Mouse (Mus musculus): ENCODE results near the gene Setd1b. TPM values are rescaled to one million over a fixed set of nuclear protein-coding genes. Genes with fewer than 3 reads are reported as not detected.

The Setd1b gene
- polyA plus RNA-seq (2015; fragmentation: Nextera tagmentation; extraction: Ambion mirVana) = 5.4 and 6.7 TPM in 2 replicates

DNA sequence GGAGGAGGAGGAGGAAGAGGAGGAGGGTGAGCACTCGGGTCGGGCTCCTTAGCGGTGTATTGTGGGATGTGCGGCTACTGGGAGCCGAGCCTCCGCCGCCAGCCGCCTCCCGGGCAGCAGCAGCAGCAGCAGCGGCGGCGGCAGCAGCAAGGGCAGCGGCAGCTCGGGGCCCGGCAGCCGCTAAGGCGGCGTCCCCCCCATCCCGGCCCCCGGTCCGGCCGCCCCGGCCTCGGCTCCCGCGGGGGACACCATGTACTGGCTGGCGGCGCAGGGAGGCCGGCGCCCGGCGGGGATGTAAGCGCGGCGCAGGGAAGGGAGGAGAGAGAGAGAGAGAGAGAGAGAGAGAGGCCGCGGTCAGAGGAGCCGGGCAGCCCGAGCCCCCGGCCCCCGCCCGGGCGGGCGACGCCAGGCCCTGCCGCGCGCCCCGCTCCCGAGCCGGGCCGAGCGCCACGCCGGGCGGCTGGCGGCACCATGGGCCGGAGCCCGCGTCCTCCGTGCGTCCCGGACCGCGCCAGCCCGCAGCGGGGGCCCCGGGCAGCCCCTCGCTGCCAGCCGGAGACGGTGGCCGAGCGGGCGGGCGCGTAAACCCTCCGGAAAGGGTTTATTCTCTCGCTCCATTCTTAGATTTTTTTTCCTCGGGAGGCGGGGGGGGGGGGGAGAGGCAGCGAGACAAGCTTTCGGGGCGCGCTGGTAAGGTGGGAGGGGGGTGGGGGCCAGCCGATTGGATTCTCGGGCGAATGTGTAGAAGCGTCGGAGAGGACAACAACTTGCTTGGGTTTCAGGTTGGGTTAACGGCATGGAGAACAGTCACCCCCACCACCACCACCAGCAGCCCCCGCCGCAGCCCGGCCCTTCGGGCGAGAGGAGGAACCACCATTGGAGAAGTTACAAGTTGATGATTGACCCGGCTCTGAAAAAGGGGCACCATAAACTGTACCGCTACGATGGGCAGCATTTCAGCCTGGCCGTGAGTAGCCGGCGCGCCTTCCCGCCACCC is at the start of gene Setd1b:
Setd1b (plus strand) TSS at position 33 of the 997 bp plus-strand sequence.
- Histone ChIP-seq H3K27me3 (replicated peaks; ENCODE audit: control insufficient read depth, insufficient read depth, low read length) (no peaks in the 10 kb centered on the region), H3K4me3 (ENCODE audit: low read depth, low read length) (peak within 1 kb of the TSS; percentile 86), H3K4me1 (replicated peaks; ENCODE audit: control insufficient read depth, insufficient read depth, low read length) (0 out of 2 replicates have a peak, but pooled peaks cover 3% of the 10 kb centered on the region), H3K9ac (ENCODE audit: low read depth, low read length) (peak within 1 kb of the TSS; percentile 99), H3K9me3 (ENCODE audit: control insufficient read depth) (no peaks in the 10 kb centered on the region), H3K4me2 (replicated peaks; ENCODE audit: low read depth) (peak within 1 kb of the TSS; percentile 98), H3K36me3 (ENCODE audit: control insufficient read depth, insufficient read depth) (peaks cover 12% of the 10 kb centered on the region), H3K27ac (ENCODE audit: low read depth, low read length) (peak within 1 kb of the TSS; percentile 96)
- WGBS = under 1% methylated on average over 63 of the region's 103 CpGs
- TF ChIP-seq CTCF (IDR thresholded peaks at IDR 0.05; ENCODE audit: low read depth) = no peak
- ATAC-seq = 0 out of 2 replicates have a peak, but pooled peaks have one; percentile 14

DNA sequence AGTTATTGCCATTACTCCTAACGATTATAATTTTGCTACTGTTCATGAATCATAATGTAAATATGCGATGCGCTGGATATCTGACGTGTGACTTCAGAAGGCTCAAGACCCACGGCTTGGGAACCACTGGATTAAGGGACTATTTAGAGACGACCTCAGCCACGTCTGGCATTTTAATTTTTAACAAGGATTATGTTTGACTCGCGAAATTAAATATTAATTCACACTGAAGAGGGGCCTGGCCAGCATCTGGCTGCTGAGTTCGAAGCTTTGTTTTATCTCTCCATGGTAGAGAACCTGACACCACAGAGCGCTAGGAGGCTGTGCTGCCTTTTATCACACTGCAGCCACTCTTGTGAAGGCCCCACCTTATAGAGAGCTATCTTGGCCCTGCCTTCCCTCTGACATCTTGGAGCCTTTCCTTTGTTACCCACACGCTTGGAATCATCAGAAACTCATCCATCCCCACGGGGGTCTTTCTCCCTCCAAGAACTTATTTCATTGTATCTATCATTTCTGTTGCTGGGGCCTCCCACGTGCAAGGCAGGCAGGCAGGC is 48.8 kb upstream of the Setd1b start:
- 63% methylated on average over 14 of the region's 14 CpGs for WGBS
- Histone ChIP-seq H3K4me3 (ENCODE audit: low read depth, low read length) (no peak overlapping the region), H3K4me2 (replicated peaks; ENCODE audit: low read depth) (no peak overlapping the region), H3K9me3 (ENCODE audit: control insufficient read depth) (no peaks in the 10 kb centered on the region), H3K36me3 (ENCODE audit: control insufficient read depth, insufficient read depth) (no peaks in the 10 kb centered on the region), H3K27me3 (replicated peaks; ENCODE audit: control insufficient read depth, insufficient read depth, low read length) (no peaks in the 10 kb centered on the region), H3K4me1 (replicated peaks; ENCODE audit: control insufficient read depth, insufficient read depth, low read length) (no peaks in the 10 kb centered on the region), H3K27ac (ENCODE audit: low read depth, low read length) (no peak overlapping the region), H3K9ac (ENCODE audit: low read depth, low read length) (no peak overlapping the region)
- no peak for ATAC-seq
- no peak for TF ChIP-seq CTCF (IDR thresholded peaks at IDR 0.05; ENCODE audit: low read depth)

DNA sequence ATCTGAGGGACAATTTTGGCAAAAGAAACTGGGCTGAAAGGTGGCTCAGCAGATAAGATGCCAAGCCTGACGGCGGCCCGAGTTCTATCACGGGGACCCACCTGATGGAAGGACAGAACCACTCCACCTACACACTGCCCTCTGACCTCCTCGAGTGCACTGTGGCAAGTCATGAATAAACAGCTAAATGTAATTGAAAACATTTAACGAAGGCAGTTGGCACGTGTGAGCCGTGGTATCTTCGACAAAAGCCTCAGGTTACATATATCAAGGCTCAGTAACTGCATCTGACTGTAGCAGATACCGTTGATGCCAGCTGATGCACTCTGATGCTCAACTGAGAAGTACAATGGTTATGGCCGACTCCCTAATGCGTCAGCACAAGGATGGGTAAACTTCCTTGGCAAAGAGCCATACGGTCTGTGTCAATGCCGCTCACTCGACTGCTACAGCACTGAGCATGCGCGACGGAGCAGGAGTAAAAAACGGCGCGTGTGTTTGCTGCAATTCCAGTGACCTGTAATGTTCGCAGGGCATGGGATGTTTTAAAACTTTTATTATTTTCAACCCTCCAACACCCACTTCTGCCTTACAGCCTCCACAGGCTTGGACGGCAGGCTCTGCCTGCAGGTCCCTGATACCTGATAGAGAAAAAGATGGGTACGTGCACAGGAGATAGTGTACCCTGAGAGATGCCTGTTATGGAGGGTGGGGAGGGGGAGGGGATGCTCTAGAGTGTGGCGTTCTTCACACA is 47.6 kb upstream of the Setd1b start:
- ATAC-seq = no peak
- Histone ChIP-seq H3K4me1 (replicated peaks; ENCODE audit: control insufficient read depth, insufficient read depth, low read length) (no peaks in the 10 kb centered on the region), H3K4me3 (ENCODE audit: low read depth, low read length) (no peak overlapping the region), H3K4me2 (replicated peaks; ENCODE audit: low read depth) (no peak overlapping the region), H3K36me3 (ENCODE audit: control insufficient read depth, insufficient read depth) (no peaks in the 10 kb centered on the region), H3K27ac (ENCODE audit: low read depth, low read length) (no peak overlapping the region), H3K9ac (ENCODE audit: low read depth, low read length) (no peak overlapping the region), H3K9me3 (ENCODE audit: control insufficient read depth) (no peaks in the 10 kb centered on the region), H3K27me3 (replicated peaks; ENCODE audit: control insufficient read depth, insufficient read depth, low read length) (no peaks in the 10 kb centered on the region)
- WGBS = 74% methylated on average over 25 of the region's 25 CpGs
- TF ChIP-seq CTCF (IDR thresholded peaks at IDR 0.05; ENCODE audit: low read depth) = no peak

DNA sequence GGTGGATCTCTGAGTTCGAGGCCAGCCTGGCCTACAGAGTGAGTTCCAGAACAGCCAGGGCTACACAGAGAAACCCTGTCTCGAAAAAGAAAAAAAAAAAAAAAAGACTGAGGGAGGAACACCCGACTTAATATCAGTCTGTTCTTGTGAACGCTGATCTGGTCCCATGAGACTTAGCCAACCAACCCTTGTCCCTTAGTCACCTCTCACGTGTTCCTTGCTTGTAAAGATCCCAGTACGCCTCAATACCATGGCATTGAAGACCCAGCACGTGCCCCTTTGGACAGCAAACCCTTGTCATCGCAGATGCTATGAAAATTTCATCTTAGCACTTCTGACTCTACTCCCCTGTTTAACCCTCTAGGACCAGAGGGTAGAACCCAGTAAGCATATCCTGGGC is 45.7 kb upstream of the Setd1b start:
- no peaks in the 10 kb centered on the region for H3K27me3 ChIP-seq (replicated peaks; ENCODE audit: control insufficient read depth, insufficient read depth, low read length)
- WGBS = 91% methylated on average over 8 of the region's 8 CpGs
- no peak for ATAC-seq

DNA sequence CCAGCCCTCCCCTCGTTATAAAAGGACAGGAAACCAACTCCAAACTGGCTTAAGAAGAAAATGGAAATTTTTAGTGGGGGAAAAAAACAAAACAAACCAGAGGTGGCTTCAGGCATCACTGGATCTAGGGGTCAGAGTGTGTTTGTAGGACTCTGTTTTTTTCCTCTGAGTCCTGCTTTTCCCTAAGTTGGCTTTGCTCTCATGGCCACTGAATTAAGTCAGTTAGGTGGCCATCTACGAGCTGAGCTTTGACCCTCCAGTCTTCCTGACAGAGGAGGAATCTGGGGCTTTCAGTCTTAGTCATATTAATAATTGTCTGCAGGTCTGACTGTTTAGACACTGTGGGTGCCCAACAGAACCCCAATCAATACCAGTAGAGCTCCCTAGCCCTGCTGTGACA is 43.5 kb upstream of the Setd1b start:
- no peak overlapping the region for H3K27ac ChIP-seq (ENCODE audit: low read depth, low read length)
- H3K4me2 ChIP-seq (replicated peaks; ENCODE audit: low read depth) = no peak overlapping the region
- no peak for ATAC-seq
- no peaks in the 10 kb centered on the region for H3K4me1 ChIP-seq (replicated peaks; ENCODE audit: control insufficient read depth, insufficient read depth, low read length)
- H3K36me3 ChIP-seq (ENCODE audit: control insufficient read depth, insufficient read depth) = no peaks in the 10 kb centered on the region
- H3K9me3 ChIP-seq (ENCODE audit: control insufficient read depth) = no peaks in the 10 kb centered on the region
- H3K4me3 ChIP-seq (ENCODE audit: low read depth, low read length) = no peak overlapping the region
- H3K27me3 ChIP-seq (replicated peaks; ENCODE audit: control insufficient read depth, insufficient read depth, low read length) = no peaks in the 10 kb centered on the region
- no peak overlapping the region for H3K9ac ChIP-seq (ENCODE audit: low read depth, low read length)
- TF ChIP-seq CTCF (IDR thresholded peaks at IDR 0.05; ENCODE audit: low read depth) = no peak
- WGBS = 91% methylated on average over 2 of the region's 2 CpGs

More for the DNA sequence above, 45.7 kb upstream of the Setd1b start:
- H3K4me1 ChIP-seq (replicated peaks; ENCODE audit: control insufficient read depth, insufficient read depth, low read length) = no peaks in the 10 kb centered on the region
- H3K27ac ChIP-seq (ENCODE audit: low read depth, low read length) = no peak overlapping the region
- no peak overlapping the region for H3K9ac ChIP-seq (ENCODE audit: low read depth, low read length)
- no peak overlapping the region for H3K4me2 ChIP-seq (replicated peaks; ENCODE audit: low read depth)
- no peaks in the 10 kb centered on the region for H3K9me3 ChIP-seq (ENCODE audit: control insufficient read depth)
- no peak for TF ChIP-seq CTCF (IDR thresholded peaks at IDR 0.05; ENCODE audit: low read depth)
- no peak overlapping the region for H3K4me3 ChIP-seq (ENCODE audit: low read depth, low read length)
- H3K36me3 ChIP-seq (ENCODE audit: control insufficient read depth, insufficient read depth) = no peaks in the 10 kb centered on the region

DNA sequence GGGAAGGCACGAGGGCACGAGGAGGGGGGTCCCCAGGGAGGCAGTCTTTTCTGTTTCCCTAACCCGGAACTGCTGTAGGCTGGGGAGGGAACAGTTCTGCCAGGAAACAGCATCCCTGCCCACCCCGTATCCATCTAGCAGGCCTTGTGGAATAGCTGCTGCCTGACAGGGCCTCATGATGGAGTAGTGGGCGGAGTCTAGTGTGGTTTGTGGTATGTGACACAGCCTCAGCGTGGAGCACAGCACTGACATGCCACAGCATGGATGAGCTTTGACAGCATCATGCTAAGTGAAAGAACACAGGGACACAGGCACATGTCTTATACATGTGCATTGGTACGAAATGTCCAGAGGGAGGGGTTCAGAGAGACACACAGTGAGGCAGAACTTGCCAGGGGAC is 39.6 kb upstream of the Setd1b start:
- ATAC-seq = no peak
- no peak overlapping the region for H3K27ac ChIP-seq (ENCODE audit: low read depth, low read length)
- H3K9ac ChIP-seq (ENCODE audit: low read depth, low read length) = no peak overlapping the region
- WGBS = 65% methylated on average over 7 of the region's 7 CpGs
- H3K4me3 ChIP-seq (ENCODE audit: low read depth, low read length) = no peak overlapping the region
- H3K36me3 ChIP-seq (ENCODE audit: control insufficient read depth, insufficient read depth) = no peaks in the 10 kb centered on the region
- H3K27me3 ChIP-seq (replicated peaks; ENCODE audit: control insufficient read depth, insufficient read depth, low read length) = no peaks in the 10 kb centered on the region
- TF ChIP-seq CTCF (IDR thresholded peaks at IDR 0.05; ENCODE audit: low read depth) = no peak
- no peak overlapping the region for H3K4me2 ChIP-seq (replicated peaks; ENCODE audit: low read depth)
- no peaks in the 10 kb centered on the region for H3K4me1 ChIP-seq (replicated peaks; ENCODE audit: control insufficient read depth, insufficient read depth, low read length)
- no peaks in the 10 kb centered on the region for H3K9me3 ChIP-seq (ENCODE audit: control insufficient read depth)
